ENCODE assay signal across 10 mouse cellular contexts in the genomic region with DNA sequence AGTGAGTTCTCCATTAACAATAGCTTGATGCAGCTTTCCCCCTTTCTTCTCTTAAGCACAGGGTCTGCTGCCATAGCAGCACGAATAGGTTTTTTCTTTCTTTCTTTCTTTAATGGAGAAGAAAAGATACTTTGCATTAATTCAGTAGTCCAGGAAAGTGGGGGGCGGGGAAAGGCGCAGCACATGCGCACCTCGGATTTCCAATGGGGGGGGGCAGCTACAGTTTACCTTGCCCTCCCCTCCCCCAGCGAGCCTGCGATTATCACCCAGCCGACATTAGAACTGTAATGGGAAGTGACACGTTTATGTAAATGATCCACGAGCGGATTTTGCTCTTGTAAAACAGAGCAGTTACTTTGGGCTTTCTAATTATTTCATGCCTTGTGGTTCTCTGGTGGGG.
DNase-seq lines count a peak whose midpoint lies in the region; ATAC-seq lines count a peak whose summit lies in the region.
"Had no signal": no experiment of that assay in that cellular context is flagged by ENCODE, and none has a peak within 500 bp of the region (broad histone marks: within the 10 kb centered on the region; RNA-seq: fewer than 3 reads in every experiment).

No protein-coding gene starts in this region.

- 13% methylated on average over 11 of the region's 11 CpGs for WGBS in forebrain, embryonic 11.5 days
- 13% methylated on average over 11 of the region's 11 CpGs for WGBS in midbrain, embryonic 11.5 days

- no peaks in the 10 kb centered on the region for H3K9me3 ChIP-seq in forebrain, embryonic 11.5 days (ENCODE audit: control insufficient read depth, low read length)
- no peaks in the 10 kb centered on the region for H3K9me3 ChIP-seq in midbrain, embryonic 11.5 days (ENCODE audit: control insufficient read depth, low read length)

- no peaks in the 10 kb centered on the region for H3K36me3 ChIP-seq in forebrain, embryonic 11.5 days (ENCODE audit: control insufficient read depth, insufficient read depth, low read length)
- H3K36me3 ChIP-seq in midbrain, embryonic 11.5 days (ENCODE audit: control insufficient read depth, insufficient read depth, low read length), result no peaks in the 10 kb centered on the region

- peak overlapping the region; percentile 4; the same call in 1 of the 2 replicates for H3K4me3 ChIP-seq in forebrain, embryonic 11.5 days (ENCODE audit: low read depth, low read length)
- H3K4me3 ChIP-seq in midbrain, embryonic 11.5 days (ENCODE audit: low read depth, low read length), result no peak overlapping the region; the same call in 1 of the 2 replicates

- peak overlapping the region; percentile 51 for H3K4me2 ChIP-seq in forebrain, embryonic 11.5 days (ENCODE audit: low read depth, low read length, severe bottlenecking)
- peak overlapping the region; percentile 40 for H3K4me2 ChIP-seq in midbrain, embryonic 11.5 days

- H3K4me1 ChIP-seq in forebrain, embryonic 11.5 days (replicated peaks; ENCODE audit: control insufficient read depth, insufficient read depth, low read length), result peaks cover 12% of the 10 kb centered on the region; the same call in 1 of the 2 replicates
- peaks cover 29% of the 10 kb centered on the region for H3K4me1 ChIP-seq in midbrain, embryonic 11.5 days (ENCODE audit: control insufficient read depth, insufficient read depth, low read length)

- H3K27ac ChIP-seq in forebrain, embryonic 11.5 days (ENCODE audit: low read depth, low read length), result peak overlapping the region; percentile 63
- peak overlapping the region; percentile 88 for H3K27ac ChIP-seq in midbrain, embryonic 11.5 days (ENCODE audit: low read depth, low read length)
- H3K27ac ChIP-seq: liver, embryonic 14.5 days had no signal

- ATAC-seq in forebrain, embryonic 11.5 days (replicated peaks; ENCODE audit: low FRiP score), result peak; percentile 68
- ATAC-seq in midbrain, embryonic 11.5 days (ENCODE audit: low FRiP score), result peak; percentile 53
- ATAC-seq: Patski had no signal

- intact Hi-C loops in heart, postnatal 36 days (cut with DNase I), result no loop called here

- peak overlapping the region; percentile 16; the same call in 1 of the 2 replicates for H3K9ac ChIP-seq in forebrain, embryonic 11.5 days (ENCODE audit: low read length)
- H3K9ac ChIP-seq in midbrain, embryonic 11.5 days (ENCODE audit: low read length), result peak overlapping the region; percentile 9; the same call in 1 of the 2 replicates
- H3K9ac ChIP-seq: liver, embryonic 14.5 days had no signal

- peak; percentile 34 for DNase-seq in kidney, postnatal 10 days
- no peak for DNase-seq in kidney, adult 9 months
- DNase-seq in brain, embryonic 18.5 days (ENCODE audit: low read depth, low spot score), result peak; percentile 52
- DNase-seq in forebrain, embryonic 11.5 days (ENCODE audit: low spot score), result peak; percentile 85
- DNase-seq in midbrain, embryonic 11.5 days (ENCODE audit: low spot score, missing footprints), result peak; percentile 93
- DNase-seq in layer of hippocampus, adult 9-11 months, result no peak
- DNase-seq in heart, postnatal 36 days, result no peak
- DNase-seq in layer of hippocampus, adult 11-12 months (ENCODE audit: low spot score), result no peak

- H3K27me3 ChIP-seq in forebrain, embryonic 11.5 days (ENCODE audit: control insufficient read depth, insufficient read depth, low read length), result no peaks in the 10 kb centered on the region
- H3K27me3 ChIP-seq in midbrain, embryonic 11.5 days (ENCODE audit: control insufficient read depth, insufficient read depth, low read length), result no peaks in the 10 kb centered on the region
- H3K27me3 ChIP-seq: Patski had no signal

Comparison
In these comparisons a context has a peak if more than half of its experiments do, and no peak if none do; other contexts are left out.
1. DNase-seq: peak in kidney, postnatal 10 days (single experiment), brain, embryonic 18.5 days (single experiment), forebrain, embryonic 11.5 days (single experiment) and midbrain, embryonic 11.5 days (single experiment); none in kidney, adult 9 months (single experiment), layer of hippocampus, adult 9-11 months (single experiment), heart, postnatal 36 days (0 of 2) and layer of hippocampus, adult 11-12 months (single experiment).